In the genomic region with DNA sequence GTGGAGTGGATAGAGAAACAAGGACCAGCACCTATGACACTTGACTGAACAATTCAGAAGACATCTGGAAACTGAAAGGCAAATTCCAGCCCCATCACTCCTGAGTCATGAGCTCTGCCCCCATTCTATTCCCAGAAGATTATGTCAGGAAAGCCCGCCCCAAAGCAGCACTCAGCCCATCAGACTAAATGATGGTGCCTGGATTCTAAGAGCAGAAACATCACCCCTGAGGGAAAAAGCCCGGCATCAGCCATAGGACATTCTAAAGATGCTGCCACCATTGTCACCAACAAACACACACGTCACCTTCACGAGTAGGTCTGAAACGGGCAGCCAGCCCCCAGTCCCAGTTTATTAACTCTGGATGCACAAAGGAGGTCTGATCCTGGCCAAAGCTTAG, we compare ENCODE assay signal across 12 mouse cellular contexts.
DNase-seq lines count a peak whose midpoint lies in the region; ATAC-seq and TF ChIP-seq lines count a peak whose summit lies in the region.
"Had no signal": no experiment of that assay in that cellular context is flagged by ENCODE, and none has a peak within 500 bp of the region (broad histone marks: within the 10 kb centered on the region; RNA-seq: fewer than 3 reads in every experiment).

No protein-coding gene starts in this region.

- H3K9ac ChIP-seq in hindbrain, embryonic 12.5 days, result no peak overlapping the region
- H3K9ac ChIP-seq in neural tube, embryonic 14.5 days (replicated peaks; ENCODE audit: low read depth, low read length), result peak overlapping the region; percentile 60
- H3K9ac ChIP-seq: embryonic facial prominence, embryonic 15.5 days; heart, embryonic 12.5 days; intestine, embryonic 15.5 days; liver, postnatal 0 days had no signal

- no peak for TF ChIP-seq CTCF in brain, embryonic 14.5 days (IDR thresholded peaks at IDR 0.05; ENCODE audit: borderline replicate concordance, extremely low read depth, insufficient read depth, insufficient read length)

- H3K9me3 ChIP-seq in hindbrain, embryonic 12.5 days (replicated peaks), result no peaks in the 10 kb centered on the region
- no peaks in the 10 kb centered on the region for H3K9me3 ChIP-seq in neural tube, embryonic 14.5 days (ENCODE audit: control insufficient read depth, low read length)
- H3K9me3 ChIP-seq: embryonic facial prominence, embryonic 15.5 days; heart, embryonic 12.5 days; intestine, embryonic 15.5 days had no signal

- DNase-seq in left cerebral cortex, postnatal 36 days (ENCODE audit: low spot score in 2 of 2), result peak; percentile 40 to 53
- no peak for DNase-seq in left cerebral cortex, postnatal 4 days
- peak; percentile 32 for DNase-seq in brain, embryonic 14.5 days (ENCODE audit: low read depth)
- DNase-seq in adrenal gland, adult 8-10 months, result no peak
- no peak for DNase-seq in gastrocnemius, postnatal 4 days (ENCODE audit: low spot score in 2 of 2)
- DNase-seq: liver, postnatal 0 days had no signal

- H3K36me3 ChIP-seq in hindbrain, embryonic 12.5 days, result no peaks in the 10 kb centered on the region
- H3K36me3 ChIP-seq in neural tube, embryonic 14.5 days (ENCODE audit: control insufficient read depth, insufficient read depth, low read length), result no peaks in the 10 kb centered on the region
- H3K36me3 ChIP-seq: embryonic facial prominence, embryonic 15.5 days; heart, embryonic 12.5 days; intestine, embryonic 15.5 days had no signal

- peak overlapping the region; percentile 26 for H3K4me3 ChIP-seq in hindbrain, embryonic 12.5 days
- peak overlapping the region; percentile 37 for H3K4me3 ChIP-seq in neural tube, embryonic 14.5 days (ENCODE audit: low read depth, low read length)
- H3K4me3 ChIP-seq: embryonic facial prominence, embryonic 15.5 days; heart, embryonic 12.5 days; intestine, embryonic 15.5 days had no signal

- WGBS in hindbrain, embryonic 12.5 days, result 42% methylated on average over 5 of the region's 5 CpGs
- 31% methylated on average over 5 of the region's 5 CpGs for WGBS in neural tube, embryonic 14.5 days

- H3K4me2 ChIP-seq in hindbrain, embryonic 12.5 days (replicated peaks), result peak overlapping the region; percentile 41
- H3K4me2 ChIP-seq in neural tube, embryonic 14.5 days (ENCODE audit: low read depth, low read length), result peak overlapping the region; percentile 50
- H3K4me2 ChIP-seq: embryonic facial prominence, embryonic 15.5 days; heart, embryonic 12.5 days; intestine, embryonic 15.5 days had no signal

- no peaks in the 10 kb centered on the region for H3K27me3 ChIP-seq in hindbrain, embryonic 12.5 days
- H3K27me3 ChIP-seq in neural tube, embryonic 14.5 days (ENCODE audit: control insufficient read depth, insufficient read depth, low read length), result no peaks in the 10 kb centered on the region
- H3K27me3 ChIP-seq: embryonic facial prominence, embryonic 15.5 days; intestine, embryonic 15.5 days had no signal

- H3K4me1 ChIP-seq in hindbrain, embryonic 12.5 days, result peaks cover 16% of the 10 kb centered on the region
- H3K4me1 ChIP-seq in neural tube, embryonic 14.5 days (ENCODE audit: control insufficient read depth, insufficient read depth, low read length), result peaks cover 4% of the 10 kb centered on the region; the same call in 1 of the 2 replicates
- H3K4me1 ChIP-seq: embryonic facial prominence, embryonic 15.5 days; intestine, embryonic 15.5 days had no signal

- peak overlapping the region; percentile 86 for H3K27ac ChIP-seq in hindbrain, embryonic 12.5 days
- peak overlapping the region; percentile 94 for H3K27ac ChIP-seq in neural tube, embryonic 14.5 days (ENCODE audit: low read depth, low read length)
- H3K27ac ChIP-seq: embryonic facial prominence, embryonic 15.5 days; intestine, embryonic 15.5 days had no signal

- peak; percentile 40; the same call in 1 of the 2 replicates for ATAC-seq in hindbrain, embryonic 12.5 days (ENCODE audit: low FRiP score)
- ATAC-seq in neural tube, embryonic 14.5 days (ENCODE audit: low read depth), result peak; percentile 36; the same call in 1 of the 2 replicates
- no peak for ATAC-seq in inflammation-experienced regulatory T-cells, adult 6 months
- ATAC-seq: intestine, embryonic 15.5 days; liver, postnatal 0 days had no signal

- TF ChIP-seq POLR2A in brain, embryonic 14.5 days (IDR thresholded peaks at IDR 0.05; ENCODE audit: borderline replicate concordance, extremely low read depth, insufficient read depth, insufficient read length, poor library complexity, severe bottlenecking), result no peak

- intact Hi-C loops in left cerebral cortex, postnatal 36 days (cut with DNase I), result no loop called here
- intact Hi-C loops in left cerebral cortex, postnatal 4 days (cut with DNase I), result no loop called here

Comparison
In these comparisons a context has a peak if more than half of its experiments do, and no peak if none do; other contexts are left out.
1. DNase-seq: peak in left cerebral cortex, postnatal 36 days (2 of 2) and brain, embryonic 14.5 days (single experiment); none in left cerebral cortex, postnatal 4 days (single experiment), adrenal gland, adult 8-10 months (single experiment) and gastrocnemius, postnatal 4 days (0 of 2).